Mouse (Mus musculus): ENCODE data around the gene C2cd3.

C2cd3 gene

DNA sequence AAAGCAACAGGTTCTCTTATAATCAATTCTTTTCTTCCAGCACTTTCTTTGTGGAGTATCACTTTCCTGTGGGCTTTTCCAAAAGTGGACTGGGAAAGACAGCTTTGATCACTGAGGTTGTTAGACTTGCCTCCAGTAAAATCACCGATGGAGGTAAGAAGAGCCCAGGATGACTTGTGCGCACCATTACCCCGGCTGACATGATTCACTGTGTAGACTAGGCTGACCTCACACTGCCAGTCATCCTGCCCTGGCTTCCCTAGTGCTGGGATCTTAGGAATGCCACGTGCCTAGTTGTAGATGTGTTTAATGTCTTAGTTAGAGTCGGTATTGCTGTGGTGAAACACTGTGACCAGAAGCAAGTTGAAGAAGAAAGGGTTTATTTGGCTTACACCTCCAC lies 35.6 kb downstream of the C2cd3 start:
- DNase-seq = no peak

DNA sequence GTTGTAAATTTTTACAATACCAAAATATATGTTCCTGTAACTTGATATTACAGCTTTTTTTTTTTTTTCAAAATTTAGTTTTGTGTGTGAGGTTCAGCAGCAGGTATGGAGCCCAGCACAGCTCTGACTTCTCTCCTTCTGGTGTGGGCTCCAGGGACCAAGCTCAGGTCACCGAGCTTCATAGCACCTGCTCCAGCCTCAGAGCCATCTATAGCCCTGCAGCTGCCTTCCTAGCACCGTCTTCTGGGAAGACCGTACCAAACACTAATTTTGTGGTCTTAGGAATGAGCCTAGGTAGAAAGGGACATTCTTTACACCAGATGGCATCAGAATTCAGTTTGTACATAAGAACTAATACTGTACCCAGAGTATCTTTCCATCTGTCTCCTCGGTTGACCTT lies 36.7 kb downstream of the C2cd3 start:
- no peak for DNase-seq

DNA sequence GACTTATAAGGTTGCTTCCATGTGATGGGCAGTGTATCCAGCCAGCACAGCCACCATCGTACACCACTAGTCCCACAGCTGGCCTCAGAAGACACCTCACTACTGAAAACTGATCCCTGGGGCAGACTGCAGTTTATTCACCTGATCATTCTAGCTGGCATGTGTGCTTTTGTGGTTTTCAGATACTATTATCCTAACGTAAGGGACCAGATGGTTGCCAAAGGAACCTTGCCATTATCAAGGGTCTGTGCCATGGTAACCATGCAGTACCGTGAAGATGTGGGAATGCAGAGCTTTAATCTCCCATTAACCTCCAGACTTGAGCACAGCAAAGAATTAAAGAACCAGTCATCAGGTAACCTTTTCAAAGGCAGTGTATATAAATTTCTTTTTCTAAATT lies 53.8 kb downstream of the C2cd3 start:
- DNase-seq = no peak

DNA sequence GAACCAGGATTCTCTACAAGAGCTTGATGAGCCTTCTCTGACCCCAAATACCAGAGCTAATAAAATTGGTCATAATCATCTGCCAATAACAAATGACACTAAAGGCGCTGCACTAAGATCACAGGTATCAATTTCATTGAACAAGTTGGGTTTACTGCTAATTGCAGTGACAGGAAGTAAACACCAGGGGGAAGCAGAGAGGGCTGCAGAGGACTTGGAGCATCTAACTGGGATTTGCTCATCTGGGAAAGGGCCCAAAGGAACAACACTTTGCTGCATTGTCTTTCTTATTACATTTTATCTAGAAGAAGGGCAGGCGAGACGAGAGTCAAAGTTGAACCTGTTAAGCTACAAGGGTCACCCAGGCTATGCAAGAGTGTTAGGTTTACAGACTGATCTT lies 57.1 kb downstream of the C2cd3 start:
- DNase-seq = peak; percentile 31 to 58

DNA sequence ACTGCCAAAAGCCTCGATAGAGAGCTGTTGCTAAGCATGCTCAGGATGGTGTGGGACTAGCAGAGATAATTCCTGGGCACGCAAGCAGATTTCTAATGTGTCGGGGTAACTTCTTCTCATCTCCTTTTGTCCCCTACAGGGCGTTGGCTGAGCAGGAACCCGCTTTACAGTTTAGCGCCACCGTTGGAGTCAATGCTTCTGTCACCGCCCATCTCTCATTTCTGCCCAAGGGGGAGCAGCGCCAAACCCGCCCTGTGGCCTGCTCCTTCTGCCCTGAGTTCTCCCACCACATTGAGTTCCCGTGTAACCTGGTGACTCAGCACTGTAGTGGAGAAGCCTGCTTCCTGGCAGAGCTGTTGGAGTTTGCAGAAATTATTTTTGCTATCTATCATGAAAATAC lies 57.9 kb downstream of the C2cd3 start:
- no peak for DNase-seq

DNA sequence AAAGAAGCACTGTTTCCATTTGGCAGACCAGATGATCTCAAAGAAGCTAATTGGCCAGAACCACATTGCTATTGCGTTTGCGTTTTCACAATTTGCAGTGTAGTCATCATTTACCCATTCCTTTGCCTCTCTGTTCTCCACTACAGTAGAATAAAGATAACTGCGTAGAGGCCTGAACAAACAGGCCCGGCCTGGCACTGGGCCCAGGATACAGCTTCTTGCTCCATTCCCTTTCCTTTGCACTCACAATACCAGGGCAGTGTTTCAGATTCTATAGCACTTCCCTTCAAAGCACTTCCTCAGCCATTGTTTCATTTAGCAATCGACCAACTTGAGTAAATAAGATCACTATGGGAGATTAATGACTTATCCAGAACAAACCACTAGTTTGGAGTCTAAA lies 59.1 kb downstream of the C2cd3 start:
- peak in 1 of 2 experiments; percentile 11 for DNase-seq

DNA sequence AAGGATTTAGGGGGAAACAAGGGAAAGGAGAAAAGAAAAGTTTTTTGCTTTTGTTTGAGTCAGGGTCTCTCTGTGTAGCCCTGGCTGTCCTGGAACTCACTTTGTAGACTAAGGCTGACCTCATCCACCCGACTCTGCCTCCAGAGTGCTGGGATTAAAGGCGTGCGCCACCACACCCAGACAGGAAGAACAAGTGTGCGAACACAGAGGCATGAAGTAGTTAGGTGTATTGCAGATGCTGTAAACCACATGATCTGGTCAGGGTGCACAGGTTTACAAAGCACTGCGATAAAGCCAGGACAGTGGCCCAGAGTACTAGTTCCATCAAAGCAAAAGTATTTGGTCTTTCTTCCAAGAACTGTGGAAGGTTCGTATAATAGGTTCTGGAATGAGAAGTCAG lies 61.3 kb downstream of the C2cd3 start:
- DNase-seq = no peak

DNA sequence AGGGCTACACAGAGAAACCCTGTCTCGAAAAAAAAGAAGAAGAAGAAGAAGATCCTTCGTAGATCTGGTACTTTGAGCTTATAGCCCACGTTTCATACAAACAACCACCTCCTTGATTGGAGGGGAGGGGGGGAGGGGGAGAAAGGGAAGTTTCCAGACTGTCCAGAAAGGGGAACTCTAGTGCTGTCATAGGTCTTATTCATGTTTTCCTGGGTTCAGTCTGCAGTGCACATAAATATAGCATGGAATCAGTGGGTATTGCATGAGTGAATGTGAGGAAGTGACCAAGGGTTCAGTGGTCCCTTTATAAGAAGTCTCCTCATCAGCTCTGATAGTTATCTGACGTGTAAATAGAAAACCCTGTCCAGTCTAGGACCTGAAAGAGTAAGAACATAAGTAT lies 71.7 kb downstream of the C2cd3 start:
- DNase-seq = no peak

DNA sequence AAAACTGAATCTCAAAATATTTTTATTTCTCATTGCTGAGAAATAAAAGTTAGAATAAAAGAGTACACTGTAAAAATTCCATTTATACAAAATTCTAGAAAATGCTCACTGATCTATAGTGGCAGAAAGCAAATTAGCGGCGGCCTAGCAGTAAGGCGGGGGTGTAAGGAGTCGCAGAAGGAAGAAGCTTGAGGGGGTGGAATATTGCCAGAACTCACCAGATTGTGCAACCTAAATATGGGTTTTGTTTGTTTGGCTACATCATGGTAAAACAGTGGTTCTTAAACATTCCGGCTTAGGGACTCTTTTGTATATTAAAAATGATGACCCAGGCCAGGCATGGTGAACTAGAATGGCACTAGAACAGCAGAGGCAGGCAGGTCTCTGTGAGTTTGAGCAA lies 74.2 kb downstream of the C2cd3 start:
- DNase-seq = no peak

DNA sequence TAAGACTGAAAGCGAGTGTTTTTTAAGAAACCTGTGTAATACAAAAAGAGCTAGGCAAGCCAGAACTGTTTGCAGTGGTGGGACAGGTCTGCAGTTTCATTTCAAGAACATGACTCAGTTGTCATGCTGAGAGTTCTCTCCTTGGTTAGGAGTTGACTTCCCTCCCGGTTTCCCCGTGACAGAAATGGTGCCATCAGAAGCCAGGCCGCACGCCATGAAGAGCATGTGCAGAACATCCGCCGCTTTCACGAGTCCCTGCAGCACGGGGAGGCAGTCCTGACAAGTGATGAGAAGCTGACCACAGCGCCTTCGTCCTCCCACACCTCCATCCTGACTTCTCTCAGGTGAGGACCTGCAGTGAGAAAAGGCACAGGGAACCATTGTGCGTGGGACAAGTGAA lies 76.5 kb downstream of the C2cd3 start:
- DNase-seq = no peak

DNA sequence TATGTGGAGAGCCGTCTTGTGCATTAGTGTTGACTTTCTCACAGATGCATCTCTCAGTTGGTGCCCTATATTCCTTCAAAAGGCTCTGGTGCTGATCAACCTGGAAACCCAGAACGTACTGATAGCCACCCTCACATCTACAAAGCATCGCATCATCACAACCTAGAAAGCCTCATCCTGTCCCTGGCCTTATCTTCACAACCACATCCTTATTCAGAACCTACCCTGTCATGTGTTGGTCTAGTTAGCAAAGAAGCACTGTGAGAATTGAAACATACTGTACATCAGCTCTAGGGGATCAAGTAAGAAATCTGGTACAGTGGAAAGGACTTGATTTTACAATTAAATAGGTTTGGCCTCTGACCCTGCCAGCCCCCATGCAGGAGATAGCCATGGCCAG lies 77.0 kb downstream of the C2cd3 start:
- no peak for DNase-seq

DNA sequence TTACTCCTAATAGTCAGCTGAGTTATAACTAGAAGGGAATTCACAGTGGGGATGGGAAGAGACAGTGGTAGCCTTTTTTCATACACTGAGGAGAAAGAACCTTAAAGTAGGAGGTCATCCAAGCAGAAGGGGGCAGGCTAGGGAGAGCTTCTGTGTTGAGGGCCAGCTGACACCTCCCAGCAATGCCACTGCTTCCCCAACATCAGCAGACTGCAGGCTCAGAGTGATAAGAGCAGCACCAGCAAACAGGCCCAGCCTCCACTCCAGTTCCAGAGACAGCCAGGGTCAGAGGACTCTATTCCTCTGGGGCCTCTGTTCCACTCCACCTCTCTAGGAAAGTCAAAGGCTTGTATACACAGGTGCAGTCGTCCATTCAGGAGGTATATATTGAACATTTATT lies 86.1 kb downstream of the C2cd3 start:
- DNase-seq = no peak

DNA sequence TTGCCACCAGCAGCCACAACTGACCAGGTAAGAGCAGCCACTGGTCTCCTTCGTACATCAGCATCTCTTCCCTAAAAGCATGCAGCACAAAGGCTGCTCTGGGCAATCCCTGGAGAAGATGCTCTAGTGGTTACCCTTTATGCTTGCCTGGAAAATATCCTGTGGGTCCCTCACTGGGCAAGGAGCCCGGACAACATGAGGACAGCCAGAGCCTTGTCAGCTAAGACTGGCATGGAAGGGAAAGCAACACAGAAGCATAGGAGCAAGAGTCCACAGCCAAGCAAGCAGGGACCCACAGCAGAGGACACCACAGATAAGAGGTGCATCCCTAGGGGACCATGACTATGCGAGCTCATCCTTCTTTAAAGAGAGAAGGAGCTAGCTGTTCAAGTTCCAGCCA lies 87.8 kb downstream of the C2cd3 start:
- DNase-seq = peak; percentile 31 to 58

DNA sequence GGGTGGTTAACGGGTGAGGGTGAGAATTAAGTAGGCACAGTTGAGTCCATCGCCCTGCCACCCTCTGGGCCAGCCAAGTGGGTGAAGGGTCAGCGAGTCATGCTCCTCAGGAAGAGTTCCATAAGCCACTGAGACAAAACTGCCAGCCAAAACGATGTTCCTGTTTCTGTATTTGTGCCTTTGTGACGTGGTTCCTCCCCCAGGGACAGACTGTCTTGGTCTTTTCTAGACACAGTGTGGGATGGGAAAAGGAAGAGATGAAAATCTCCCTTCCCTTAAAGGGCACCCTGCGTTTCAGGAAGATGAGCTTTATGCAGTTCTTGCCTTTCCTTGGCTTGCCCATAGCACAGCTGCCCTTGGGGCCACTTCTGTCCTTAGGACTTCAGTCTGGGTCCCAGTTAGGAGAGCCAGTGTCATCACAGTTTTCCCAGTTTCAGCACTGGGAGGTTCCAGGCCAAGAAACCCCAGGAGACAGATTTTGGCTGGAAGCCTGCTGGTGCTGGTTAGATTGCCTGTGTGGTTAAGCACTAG lies 89.7 kb downstream of the C2cd3 start:
- DNase-seq = peak in 1 of 2 experiments; percentile 38

DNA sequence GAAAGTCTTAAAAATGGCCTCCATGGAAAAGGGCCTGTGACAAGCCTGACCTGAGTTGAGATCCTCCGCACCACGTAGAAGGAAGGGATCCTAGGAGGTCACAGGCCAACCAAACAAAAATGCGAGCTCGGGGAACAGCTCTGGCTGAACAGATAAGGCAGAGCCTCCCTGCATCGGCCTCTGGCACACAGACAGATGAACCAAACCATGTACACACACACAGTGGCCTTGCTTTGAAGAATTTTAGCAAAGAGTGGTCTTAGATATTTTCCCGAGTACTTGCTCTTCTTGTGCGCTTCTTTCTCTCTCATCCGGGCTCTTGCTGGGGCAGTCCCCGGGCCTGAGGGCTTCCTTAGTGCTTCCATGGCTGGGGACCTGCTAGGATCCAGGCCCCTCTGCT lies 91.2 kb downstream of the C2cd3 start:
- no peak for DNase-seq

DNA sequence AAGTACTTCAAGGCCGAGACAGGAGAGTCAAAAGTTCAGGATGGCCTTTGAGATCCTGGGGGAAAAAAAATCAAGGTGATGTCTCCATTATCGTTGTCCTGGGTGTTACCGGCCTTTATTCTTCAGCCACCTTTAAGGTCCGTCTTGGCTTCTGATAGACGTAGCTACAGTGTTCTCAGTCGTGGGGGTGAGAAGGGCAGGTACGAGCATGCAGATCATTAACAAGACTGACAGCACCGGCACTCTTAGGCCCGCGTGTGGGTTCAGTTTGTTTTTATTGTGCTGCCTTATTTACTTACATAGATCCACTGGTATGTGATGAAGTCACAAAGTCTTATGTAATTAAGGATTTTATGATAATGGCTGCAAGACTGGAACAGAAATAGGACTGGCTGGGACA lies 91.7 kb downstream of the C2cd3 start:
- no peak for DNase-seq

DNA sequence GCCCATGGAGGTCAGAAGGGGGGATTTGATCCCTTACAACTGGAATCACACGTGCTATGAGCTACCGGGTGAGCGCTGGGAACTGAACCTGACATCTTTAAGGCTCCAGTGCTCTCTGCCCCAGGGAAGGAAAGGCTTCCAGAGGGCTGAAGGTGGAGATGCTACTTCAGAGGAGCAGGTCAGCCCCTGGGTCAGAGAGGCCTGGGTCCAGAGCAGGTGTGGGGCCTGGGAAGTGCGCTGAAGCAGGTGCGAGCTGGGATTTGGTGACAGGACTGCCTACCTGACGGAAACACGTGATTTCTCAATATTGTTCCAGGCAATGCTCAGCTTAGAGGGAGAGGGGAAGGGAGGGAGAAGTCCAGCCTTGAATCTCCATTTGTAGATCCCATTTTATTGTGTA lies 92.2 kb downstream of the C2cd3 start:
- DNase-seq = no peak

DNA sequence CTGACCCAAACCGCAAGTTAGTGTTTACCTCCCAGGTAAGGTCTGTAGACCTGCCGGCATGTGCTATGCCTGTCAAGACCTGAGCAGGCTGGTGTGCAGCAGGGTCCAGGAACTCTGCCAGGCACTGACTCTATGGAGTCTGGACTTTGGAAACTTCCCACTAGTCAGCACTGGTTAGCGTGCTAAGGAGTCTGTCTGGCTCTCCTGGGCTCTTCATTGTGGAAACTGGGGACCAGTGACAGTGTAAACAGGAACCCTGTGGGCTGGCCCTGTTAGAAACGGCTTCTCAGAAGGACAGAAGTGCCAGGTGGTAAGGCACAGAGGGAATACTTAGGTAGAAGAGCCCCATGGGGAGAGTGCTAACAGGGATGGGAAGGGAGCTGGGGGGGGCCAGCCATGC lies 93.2 kb downstream of the C2cd3 start:
- peak in 1 of 2 experiments; percentile 56 for DNase-seq

DNA sequence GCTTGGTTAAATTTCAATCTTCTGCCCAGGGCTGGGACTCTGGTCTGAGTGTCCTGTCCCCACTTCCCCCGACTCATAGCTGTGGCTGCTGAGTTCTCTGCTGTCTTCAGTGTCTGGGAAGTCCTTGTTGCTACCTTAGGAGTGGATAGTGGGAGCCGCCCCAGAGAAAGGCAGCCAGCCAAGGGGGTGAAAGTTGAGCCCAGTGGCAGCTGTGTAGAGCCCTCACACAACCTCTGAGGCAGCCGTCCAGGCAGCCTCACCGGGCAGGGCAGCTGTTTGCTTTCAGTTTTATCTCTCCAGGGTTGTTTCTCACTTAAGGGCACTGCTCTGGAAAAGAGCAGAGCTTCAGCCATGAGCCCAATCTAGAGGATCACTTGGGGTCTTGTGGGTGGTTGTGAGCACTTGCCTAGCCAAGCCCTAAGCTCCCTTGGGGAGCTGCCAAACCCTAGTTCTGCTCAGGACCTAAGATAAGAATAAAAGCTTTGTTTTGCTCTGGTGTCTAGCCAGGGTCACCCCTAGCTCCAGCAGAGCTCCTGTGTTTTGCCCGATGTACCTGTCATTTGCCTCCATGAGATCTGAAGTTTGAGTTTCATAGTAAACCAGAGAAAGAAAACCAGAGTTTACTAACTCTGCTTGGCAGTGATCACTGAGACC lies 93.8 kb downstream of the C2cd3 start:
- peak; percentile 25 to 32 for DNase-seq

DNA sequence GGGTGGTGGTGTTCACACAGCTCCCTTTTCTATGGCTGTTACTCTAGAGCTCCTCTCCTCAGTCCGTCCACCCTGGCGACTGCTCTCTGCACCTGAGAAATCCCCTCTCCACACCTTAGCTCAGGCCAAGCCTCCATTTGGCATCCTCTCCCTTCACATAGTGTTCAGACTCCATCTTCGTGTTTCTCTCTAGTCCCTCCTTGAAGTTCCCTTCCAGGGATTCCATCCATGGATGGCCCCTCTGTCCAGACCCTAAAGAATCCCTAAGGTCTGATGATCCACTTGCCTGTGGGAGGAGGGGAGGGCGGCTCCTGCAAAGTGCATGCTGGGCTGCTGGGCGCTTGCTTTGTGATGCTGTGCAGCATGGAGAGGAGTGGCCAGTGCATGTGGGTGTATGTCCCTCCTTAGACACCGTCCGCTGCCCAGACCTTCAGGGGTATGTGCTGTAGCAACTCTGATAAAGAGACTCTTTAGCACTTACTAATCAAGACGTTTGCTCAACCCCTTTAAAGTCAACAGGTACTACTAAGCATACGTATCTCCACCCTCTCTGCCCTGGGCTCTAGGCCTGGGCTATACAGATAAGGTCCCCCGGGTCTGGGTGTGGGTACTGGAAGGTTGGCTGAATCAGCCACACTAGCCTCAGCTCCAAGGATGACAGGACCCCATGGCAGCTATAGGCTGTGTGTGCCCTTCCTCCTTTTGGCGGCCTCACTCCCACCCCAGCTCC lies 94.9 kb downstream of the C2cd3 start:
- no peak for DNase-seq

DNA sequence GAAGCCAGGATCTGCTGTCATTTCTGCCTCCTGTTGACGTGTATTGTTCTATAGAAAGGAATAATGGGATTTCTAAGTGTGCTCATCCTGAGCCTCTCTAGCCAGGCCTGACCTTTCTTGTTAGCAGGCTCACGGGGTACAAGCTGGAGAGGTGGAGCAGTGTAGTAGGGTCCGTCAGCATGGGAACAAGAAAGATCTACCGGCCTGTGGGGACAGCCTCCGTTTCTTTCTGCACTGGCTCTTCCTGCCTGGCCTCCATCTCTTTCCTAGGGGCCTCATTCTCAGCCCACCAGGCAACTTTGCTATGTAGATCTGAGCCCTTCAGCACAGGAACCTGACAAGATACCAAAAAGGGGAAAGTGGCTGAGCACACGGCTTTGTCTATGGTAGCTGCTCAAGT lies 96.7 kb downstream of the C2cd3 start:
- DNase-seq = no peak

DNA sequence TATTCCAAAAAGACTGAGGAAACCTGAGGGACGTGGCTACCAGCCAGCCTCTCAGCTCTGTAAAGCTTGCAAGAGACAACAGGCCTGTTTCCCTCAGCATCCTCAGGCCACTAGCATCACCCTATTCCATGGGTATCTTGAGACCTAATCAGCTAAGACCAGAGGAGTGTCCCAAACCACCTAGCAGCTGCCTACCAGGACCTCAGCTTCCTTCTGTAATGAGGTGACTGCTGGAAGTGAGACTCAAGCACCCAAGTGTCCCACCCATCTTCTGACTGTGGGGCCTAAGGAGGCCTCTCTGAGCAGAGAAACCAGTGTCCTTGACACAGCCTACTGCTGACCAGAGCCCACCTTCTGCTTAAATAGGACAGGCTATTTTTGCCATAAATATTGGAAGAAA lies 97.5 kb downstream of the C2cd3 start:
- no peak for DNase-seq

DNA sequence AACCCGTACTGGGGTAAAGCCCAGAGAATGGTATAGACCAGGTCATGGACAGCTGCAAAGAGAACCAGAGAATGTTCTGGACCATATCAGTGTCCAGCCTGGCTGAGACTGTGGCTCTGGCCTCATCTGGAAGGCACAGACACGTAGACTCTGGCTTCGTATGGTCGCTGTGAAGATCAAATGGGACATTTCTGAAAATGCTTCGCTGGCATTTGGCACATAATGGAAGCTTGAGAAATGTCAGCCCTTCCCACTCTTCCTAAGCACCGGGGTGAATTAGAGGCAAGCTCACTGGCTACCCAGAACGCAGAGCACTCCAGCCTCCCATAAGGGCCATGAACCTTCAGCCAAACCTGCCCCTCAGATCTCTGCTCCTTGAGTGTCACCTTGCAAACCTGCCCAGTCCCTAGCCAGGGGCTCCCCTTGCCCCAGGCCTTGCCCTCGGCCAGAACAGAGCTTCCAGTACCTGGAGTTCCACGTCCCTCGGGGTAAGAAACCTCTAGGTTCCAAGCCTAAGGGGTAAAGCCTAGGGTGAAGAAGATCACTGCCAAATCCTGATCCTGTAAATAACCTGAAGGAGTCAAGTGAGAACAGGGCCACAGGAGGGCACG lies 98.9 kb downstream of the C2cd3 start:
- DNase-seq = no peak

DNA sequence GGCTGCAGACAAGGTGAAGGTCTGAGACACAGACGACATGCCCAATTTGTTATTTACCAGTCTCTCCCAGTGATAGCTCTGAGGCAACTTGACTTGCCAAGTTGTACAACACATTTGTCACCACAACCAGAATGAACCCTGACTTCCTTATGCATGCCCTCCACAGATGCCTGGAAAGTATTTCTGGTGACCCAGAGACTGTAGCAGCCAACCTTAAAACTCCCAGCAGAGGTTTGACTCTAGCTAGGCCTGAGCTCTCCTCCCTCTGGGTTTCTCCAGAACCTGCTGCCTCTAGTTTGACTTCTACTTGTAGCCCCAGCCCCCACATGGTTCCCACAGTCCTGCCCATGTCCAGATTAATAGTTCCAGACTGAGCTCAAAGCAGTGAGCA lies 99.4 kb downstream of the C2cd3 start:
- DNase-seq = no peak
